Comparison of ENCODE assay signal across 28 mouse cellular contexts in the genomic region with DNA sequence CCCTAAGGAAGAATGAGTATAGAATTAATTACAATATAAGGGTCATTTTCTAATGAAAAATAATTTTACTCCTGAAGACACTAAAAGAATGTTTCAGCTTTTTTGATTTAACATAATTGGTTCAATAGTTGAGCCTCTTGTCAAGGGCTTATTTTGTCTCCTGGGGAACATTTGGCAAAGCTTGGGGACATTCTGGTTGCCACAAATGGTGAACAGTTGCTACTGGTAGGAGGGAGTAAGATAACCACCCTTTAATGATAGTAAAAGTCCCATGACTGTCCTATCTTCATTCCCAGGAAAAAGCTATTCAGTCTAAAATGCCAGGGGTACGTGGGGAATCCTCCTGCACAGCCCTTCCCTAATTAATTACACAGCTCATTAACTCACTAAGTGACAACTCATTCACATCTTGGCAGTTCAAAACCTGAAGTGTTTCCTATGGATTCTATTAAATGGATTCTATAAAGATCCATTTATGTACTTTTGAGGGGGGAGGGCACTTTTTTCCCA.
DNase-seq lines count a peak whose midpoint lies in the region; ATAC-seq and TF ChIP-seq lines count a peak whose summit lies in the region.
"Had no signal": no experiment of that assay in that cellular context is flagged by ENCODE, and none has a peak within 500 bp of the region (broad histone marks: within the 10 kb centered on the region; RNA-seq: fewer than 3 reads in every experiment).

No protein-coding gene starts in this region.

- no peak overlapping the region for H3K9ac ChIP-seq in hindbrain, postnatal 0 days (replicated peaks; ENCODE audit: low read length)
- no peak overlapping the region for H3K9ac ChIP-seq in hindbrain, embryonic 11.5 days (ENCODE audit: low read depth, low read length)
- no peak overlapping the region for H3K9ac ChIP-seq in forebrain, embryonic 16.5 days (replicated peaks; ENCODE audit: low read depth, low read length)
- H3K9ac ChIP-seq: forebrain, embryonic 13.5 days; heart, embryonic 15.5 days; hindbrain, embryonic 13.5 days; limb, embryonic 13.5 days; lung, embryonic 15.5 days; midbrain, embryonic 12.5 days had no signal

- no peak for TF ChIP-seq CTCF in hindbrain, postnatal 0 days (IDR thresholded peaks at IDR 0.05; ENCODE audit: low read depth)

- H3K4me3 ChIP-seq in hindbrain, postnatal 0 days (ENCODE audit: low read length) = no peak overlapping the region
- no peak overlapping the region for H3K4me3 ChIP-seq in hindbrain, embryonic 11.5 days (ENCODE audit: low read depth, low read length)
- no peak overlapping the region for H3K4me3 ChIP-seq in forebrain, embryonic 16.5 days (replicated peaks; ENCODE audit: low read length)
- H3K4me3 ChIP-seq: forebrain, embryonic 13.5 days; heart, embryonic 10.5 days; heart, embryonic 15.5 days; hindbrain, embryonic 13.5 days; left cerebral cortex, adult 2 months; limb, embryonic 13.5 days; lung, embryonic 15.5 days; midbrain, embryonic 12.5 days had no signal

- H3K27me3 ChIP-seq in hindbrain, postnatal 0 days (ENCODE audit: insufficient read depth, low read length) = no peaks in the 10 kb centered on the region
- no peaks in the 10 kb centered on the region for H3K27me3 ChIP-seq in hindbrain, embryonic 11.5 days (ENCODE audit: control insufficient read depth, insufficient read depth, low read length)
- no peaks in the 10 kb centered on the region for H3K27me3 ChIP-seq in forebrain, embryonic 16.5 days (replicated peaks; ENCODE audit: control insufficient read depth, insufficient read depth, low read length)
- H3K27me3 ChIP-seq: forebrain, embryonic 13.5 days; heart, embryonic 15.5 days; limb, embryonic 13.5 days; lung, embryonic 15.5 days; midbrain, embryonic 12.5 days had no signal

- no peak overlapping the region for H3K4me2 ChIP-seq in hindbrain, postnatal 0 days (ENCODE audit: low read depth, low read length)
- no peak overlapping the region for H3K4me2 ChIP-seq in hindbrain, embryonic 11.5 days (replicated peaks; ENCODE audit: low read depth, low read length)
- H3K4me2 ChIP-seq in forebrain, embryonic 16.5 days (ENCODE audit: low read length) = no peak overlapping the region
- H3K4me2 ChIP-seq: forebrain, embryonic 13.5 days; heart, embryonic 15.5 days; hindbrain, embryonic 13.5 days; limb, embryonic 13.5 days; liver, embryonic 11.5 days; lung, embryonic 15.5 days; midbrain, embryonic 12.5 days had no signal

- H3K36me3 ChIP-seq in hindbrain, postnatal 0 days (ENCODE audit: insufficient read depth, low read length) = no peaks in the 10 kb centered on the region
- H3K36me3 ChIP-seq in hindbrain, embryonic 11.5 days (ENCODE audit: control insufficient read depth, insufficient read depth, low read length) = no peaks in the 10 kb centered on the region
- no peaks in the 10 kb centered on the region for H3K36me3 ChIP-seq in forebrain, embryonic 16.5 days (ENCODE audit: control insufficient read depth, insufficient read depth)
- H3K36me3 ChIP-seq: heart, embryonic 10.5 days; heart, embryonic 15.5 days; hindbrain, embryonic 13.5 days; limb, embryonic 13.5 days; lung, embryonic 15.5 days; midbrain, embryonic 12.5 days had no signal

- 10% methylated on average over 1 of the region's 1 CpGs for WGBS in hindbrain, postnatal 0 days
- 19% methylated on average over 1 of the region's 1 CpGs for WGBS in hindbrain, embryonic 11.5 days
- WGBS in forebrain, embryonic 16.5 days = 3% methylated on average over 1 of the region's 1 CpGs

- no peak overlapping the region for H3K27ac ChIP-seq in hindbrain, postnatal 0 days
- no peak overlapping the region for H3K27ac ChIP-seq in hindbrain, embryonic 11.5 days (ENCODE audit: low read depth, low read length)
- no peak overlapping the region for H3K27ac ChIP-seq in forebrain, embryonic 16.5 days (ENCODE audit: low read length)
- H3K27ac ChIP-seq: forebrain, embryonic 13.5 days; heart, embryonic 10.5 days; heart, embryonic 15.5 days; hindbrain, embryonic 13.5 days; left cerebral cortex, adult 2 months; limb, embryonic 13.5 days; lung, embryonic 15.5 days; midbrain, embryonic 12.5 days; stomach, postnatal 0 days had no signal

- no peaks in the 10 kb centered on the region for H3K4me1 ChIP-seq in hindbrain, postnatal 0 days (ENCODE audit: insufficient read depth, low read length)
- H3K4me1 ChIP-seq in hindbrain, embryonic 11.5 days (replicated peaks; ENCODE audit: control insufficient read depth, insufficient read depth, low read length) = no peaks in the 10 kb centered on the region
- no peaks in the 10 kb centered on the region for H3K4me1 ChIP-seq in forebrain, embryonic 16.5 days (replicated peaks; ENCODE audit: control insufficient read depth, insufficient read depth, low read length)
- H3K4me1 ChIP-seq: heart, embryonic 10.5 days; heart, embryonic 15.5 days; hindbrain, embryonic 13.5 days; lung, embryonic 15.5 days; midbrain, embryonic 12.5 days had no signal

- DNase-seq in hindbrain, postnatal 0 days (ENCODE audit: low spot score) = peak; percentile 21
- no peak for DNase-seq in hindbrain, embryonic 11.5 days (ENCODE audit: low spot score)
- peak; percentile 26 for DNase-seq in brain, adult 2 months (ENCODE audit: low read depth, low spot score)
- peak; percentile 32 to 84 for DNase-seq in layer of hippocampus, adult 18-20 months (ENCODE audit: low spot score in 2 of 2)
- peak; percentile 10 to 18 for DNase-seq in layer of hippocampus, postnatal 10 days (ENCODE audit: low spot score in 2 of 2)
- DNase-seq in lung, postnatal 4 days = no peak
- DNase-seq in adrenal gland, adult 2 months = no peak
- DNase-seq: cerebellum, adult 11 months; cerebellum, adult 9-11 months; gastrocnemius, postnatal 25 days; heart, adult 11 months; kidney, adult 18-20 months; kidney, postnatal 4 days; right cerebral cortex, postnatal 25 days; spleen, adult 18-20 months; thymus, adult 2 months had no signal

- H3K9me3 ChIP-seq in hindbrain, postnatal 0 days (ENCODE audit: low read length) = no peaks in the 10 kb centered on the region
- no peaks in the 10 kb centered on the region for H3K9me3 ChIP-seq in hindbrain, embryonic 11.5 days (ENCODE audit: control insufficient read depth, low read length)
- no peaks in the 10 kb centered on the region for H3K9me3 ChIP-seq in forebrain, embryonic 16.5 days (ENCODE audit: control insufficient read depth, low read length)
- H3K9me3 ChIP-seq: forebrain, embryonic 13.5 days; heart, embryonic 10.5 days; heart, embryonic 15.5 days; lung, embryonic 15.5 days; midbrain, embryonic 12.5 days had no signal

- ATAC-seq in hindbrain, postnatal 0 days = no peak
- ATAC-seq in hindbrain, embryonic 11.5 days (ENCODE audit: low FRiP score) = no peak
- no peak for ATAC-seq in forebrain, embryonic 16.5 days
- ATAC-seq: CD4-positive, CD25-positive, alpha-beta regulatory T cell, adult 4 months; forebrain, embryonic 13.5 days had no signal

Comparison
In these comparisons a context has a peak if more than half of its experiments do, and no peak if none do; other contexts are left out.
1. DNase-seq: peak in hindbrain, postnatal 0 days (single experiment), brain, adult 2 months (single experiment), layer of hippocampus, adult 18-20 months (2 of 2) and layer of hippocampus, postnatal 10 days (2 of 2); none in hindbrain, embryonic 11.5 days (single experiment), lung, postnatal 4 days (0 of 2) and adrenal gland, adult 2 months (single experiment).